Mouse (Mus musculus): ENCODE results near the gene Vdr. TPM values are rescaled to one million over a fixed set of nuclear protein-coding genes. Genes with fewer than 3 reads are reported as not detected.

The Vdr gene
- total and polyA plus RNA-seq, 3 experiments: 1.1 to 2.3 (median 2.0) TPM

DNA sequence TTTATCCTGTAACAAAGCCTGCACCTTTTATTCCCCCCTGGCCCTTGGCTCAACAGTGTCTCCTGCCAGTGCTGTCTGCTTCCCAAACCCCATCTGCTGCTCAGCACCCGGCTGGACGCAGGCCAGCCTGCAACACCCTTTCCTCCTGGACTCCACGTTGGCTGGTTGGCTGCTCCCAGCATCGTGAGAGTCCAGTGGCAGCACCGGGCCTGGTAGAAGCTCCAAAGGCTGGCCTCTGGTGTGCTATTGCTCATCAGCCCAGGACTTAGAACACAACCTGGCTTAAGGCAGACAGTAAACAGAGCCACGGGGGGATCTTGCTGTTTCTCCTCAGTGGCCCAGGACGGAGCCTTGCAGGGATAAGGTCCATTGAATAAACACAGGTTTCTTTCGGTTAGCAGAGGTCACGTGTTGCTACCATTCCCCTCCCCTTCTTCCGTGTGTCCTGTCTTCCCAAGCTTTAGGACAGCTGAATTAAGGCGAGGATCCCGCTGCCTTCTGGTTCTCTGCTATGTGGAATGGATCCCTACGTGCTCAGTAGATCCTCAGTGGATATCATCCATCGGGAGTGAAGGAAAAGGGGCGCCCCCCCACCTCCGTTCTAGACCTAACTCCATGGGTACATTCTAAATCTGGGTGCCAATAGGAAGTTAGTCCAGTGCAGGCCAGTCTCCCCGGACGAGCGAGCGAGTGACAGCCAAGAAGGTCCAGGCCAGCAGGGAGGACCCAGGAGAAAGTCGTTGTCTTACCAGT lies 96.8 kb downstream of the Vdr start:
- intact Hi-C loops (cut with DNase I): loop anchor here (1.0 kb wide), 1 partner anchor 11 kb away; no protein-coding TSS in a partner anchor
- no peak for TF ChIP-seq POLR2A (IDR thresholded peaks at IDR 0.05; ENCODE audit: insufficient read depth, low read depth, low read length)
- TF ChIP-seq EP300 (IDR thresholded peaks at IDR 0.05; ENCODE audit: insufficient read depth, low read depth, low read length): no peak
- TF ChIP-seq CTCF (IDR thresholded peaks at IDR 0.05): no peak
- Histone ChIP-seq H3K27me3 (ENCODE audit: control insufficient read depth, insufficient read depth, low read length) (no peaks in the 10 kb centered on the region), H3K9ac (ENCODE audit: low read depth, low read length) (peak overlapping the region; percentile 2), H3K27ac (peak overlapping the region; percentile 89), H3K36me3 (ENCODE audit: control insufficient read depth, insufficient read depth, low read length) (peaks cover 20% of the 10 kb centered on the region), H3K4me1 (ENCODE audit: control insufficient read depth, insufficient read depth, low read length) (peaks cover 48% of the 10 kb centered on the region), H3K4me3 (no peak overlapping the region), H3K79me2 (replicated peaks; ENCODE audit: control insufficient read depth, insufficient read depth, low read length) (peaks cover 8% of the 10 kb centered on the region)
- 28% methylated on average over 21 of the region's 21 CpGs for WGBS
- DNase-seq: peak; percentile 73 to 81

DNA sequence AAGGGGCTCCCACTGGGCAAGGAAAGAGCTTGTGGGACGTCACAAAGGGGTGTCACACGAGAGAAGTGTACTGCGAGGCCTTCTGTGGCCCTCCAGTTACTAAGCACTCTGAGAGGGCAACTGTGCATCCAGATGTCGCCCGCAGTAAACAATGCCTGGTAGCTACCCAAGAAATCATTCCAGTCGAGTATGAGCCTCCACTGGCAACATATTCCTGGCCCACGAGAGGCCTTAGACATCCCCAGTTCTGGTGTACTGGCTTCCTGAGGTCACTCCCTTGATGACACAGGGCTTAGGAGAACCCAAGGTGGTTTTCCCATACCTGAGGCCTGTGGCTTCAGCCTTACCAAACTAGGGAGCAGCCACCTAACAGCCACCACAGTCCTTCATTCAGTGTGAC lies 97.6 kb downstream of the Vdr start:
- intact Hi-C loops (cut with DNase I): loop anchor here (1.0 kb wide), 1 partner anchor 11 kb away; no protein-coding TSS in a partner anchor
- 19% methylated on average over 7 of the region's 7 CpGs for WGBS
- peaks cover 20% of the 10 kb centered on the region for H3K36me3 ChIP-seq (ENCODE audit: control insufficient read depth, insufficient read depth, low read length)
- peaks cover 46% of the 10 kb centered on the region for H3K4me1 ChIP-seq (ENCODE audit: control insufficient read depth, insufficient read depth, low read length)
- peak overlapping the region; percentile 2; the same call in 1 of the 2 replicates for H3K9ac ChIP-seq (ENCODE audit: low read depth, low read length)
- no peaks in the 10 kb centered on the region for H3K27me3 ChIP-seq (ENCODE audit: control insufficient read depth, insufficient read depth, low read length)
- no peak overlapping the region for H3K4me3 ChIP-seq
- DNase-seq: no peak
- TF ChIP-seq POLR2A (IDR thresholded peaks at IDR 0.05; ENCODE audit: insufficient read depth, low read depth, low read length): no peak
- peaks cover 6% of the 10 kb centered on the region for H3K79me2 ChIP-seq (replicated peaks; ENCODE audit: control insufficient read depth, insufficient read depth, low read length)
- H3K27ac ChIP-seq: peak overlapping the region; percentile 89

- TF ChIP-seq POLR2A (IDR thresholded peaks at IDR 0.05; ENCODE audit: insufficient read depth, low read depth, low read length): peak; percentile 48; the same call in 1 of the 2 replicates
- no peak for TF ChIP-seq CTCF (IDR thresholded peaks at IDR 0.05)
- peak; percentile 97 for TF ChIP-seq EP300 (IDR thresholded peaks at IDR 0.05; ENCODE audit: insufficient read depth, low read depth, low read length)
- Histone ChIP-seq H3K27me3 (ENCODE audit: control insufficient read depth, insufficient read depth, low read length) (no peaks in the 10 kb centered on the region), H3K4me1 (ENCODE audit: control insufficient read depth, insufficient read depth, low read length) (peaks cover 45% of the 10 kb centered on the region), H3K79me2 (replicated peaks; ENCODE audit: control insufficient read depth, insufficient read depth, low read length) (peaks cover 6% of the 10 kb centered on the region), H3K4me3 (no peak overlapping the region), H3K36me3 (ENCODE audit: control insufficient read depth, insufficient read depth, low read length) (peaks cover 20% of the 10 kb centered on the region), H3K9ac (ENCODE audit: low read depth, low read length) (peak overlapping the region; percentile 51), H3K27ac (peak overlapping the region; percentile 89)
- peak; percentile 78 to 89 for DNase-seq
- 19% methylated on average over 6 of the region's 6 CpGs for WGBS
- intact Hi-C loops (cut with DNase I): no loop called here
Observed at GRCm38 (mm10) chr15:97812126-97812525, 98.3 kb downstream of the Vdr start.

DNA sequence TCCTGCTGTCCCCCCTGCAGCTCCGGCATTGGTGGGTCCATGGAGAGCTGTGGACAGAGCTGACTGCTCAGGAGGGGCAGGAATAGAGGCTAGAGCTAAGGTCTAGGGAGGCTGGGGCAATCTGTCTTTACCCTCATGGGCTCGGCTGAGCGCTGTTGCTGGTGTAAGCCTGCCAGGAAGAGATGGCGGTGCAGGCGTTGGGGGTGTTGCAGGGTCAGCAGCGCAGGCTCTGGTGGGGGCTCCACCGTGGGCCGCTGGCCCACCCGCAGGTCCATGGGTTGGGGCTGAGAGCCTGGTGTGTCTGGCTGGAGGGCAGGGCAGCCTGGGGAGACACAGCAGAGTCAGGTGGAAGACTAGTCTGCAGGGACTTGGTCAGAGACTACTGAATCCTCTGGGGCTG lies 99.1 kb downstream of the Vdr start:
- H3K4me1 ChIP-seq (ENCODE audit: control insufficient read depth, insufficient read depth, low read length): peaks cover 42% of the 10 kb centered on the region
- TF ChIP-seq POLR2A (IDR thresholded peaks at IDR 0.05; ENCODE audit: insufficient read depth, low read depth, low read length) (no peak), EP300 (IDR thresholded peaks at IDR 0.05; ENCODE audit: insufficient read depth, low read depth, low read length) (no peak), CTCF (IDR thresholded peaks at IDR 0.05) (no peak)
- H3K27ac ChIP-seq: peak overlapping the region; percentile 89
- peaks cover 6% of the 10 kb centered on the region for H3K79me2 ChIP-seq (replicated peaks; ENCODE audit: control insufficient read depth, insufficient read depth, low read length)
- 72% methylated on average over 9 of the region's 9 CpGs for WGBS
- peaks cover 20% of the 10 kb centered on the region for H3K36me3 ChIP-seq (ENCODE audit: control insufficient read depth, insufficient read depth, low read length)
- intact Hi-C loops (cut with DNase I): loop anchor here (2.0 kb wide), 1 partner anchor 29 kb away; no protein-coding TSS in a partner anchor
- no peak overlapping the region for H3K9ac ChIP-seq (ENCODE audit: low read depth, low read length)
- H3K4me3 ChIP-seq: no peak overlapping the region
- no peak for DNase-seq
- no peaks in the 10 kb centered on the region for H3K27me3 ChIP-seq (ENCODE audit: control insufficient read depth, insufficient read depth, low read length)

- Histone ChIP-seq H3K27me3 (ENCODE audit: control insufficient read depth, insufficient read depth, low read length) (no peaks in the 10 kb centered on the region), H3K4me3 (no peak overlapping the region), H3K9ac (ENCODE audit: low read depth, low read length) (no peak overlapping the region), H3K4me1 (ENCODE audit: control insufficient read depth, insufficient read depth, low read length) (peaks cover 40% of the 10 kb centered on the region), H3K79me2 (replicated peaks; ENCODE audit: control insufficient read depth, insufficient read depth, low read length) (peaks cover 6% of the 10 kb centered on the region), H3K27ac (no peak overlapping the region), H3K36me3 (ENCODE audit: control insufficient read depth, insufficient read depth, low read length) (peaks cover 16% of the 10 kb centered on the region)
- 82% methylated on average over 5 of the region's 5 CpGs for WGBS
- no peak for DNase-seq
- TF ChIP-seq EP300 (IDR thresholded peaks at IDR 0.05; ENCODE audit: insufficient read depth, low read depth, low read length) (no peak), POLR2A (IDR thresholded peaks at IDR 0.05; ENCODE audit: insufficient read depth, low read depth, low read length) (no peak), CTCF (IDR thresholded peaks at IDR 0.05) (no peak)
- intact Hi-C loops (cut with DNase I): loop anchor here (1.0 to 2.0 kb wide), 2 partner anchors 30 to 39 kb away; no protein-coding TSS in a partner anchor
Observed at GRCm38 (mm10) chr15:97810399-97810798, 100.0 kb downstream of the Vdr start.

DNA sequence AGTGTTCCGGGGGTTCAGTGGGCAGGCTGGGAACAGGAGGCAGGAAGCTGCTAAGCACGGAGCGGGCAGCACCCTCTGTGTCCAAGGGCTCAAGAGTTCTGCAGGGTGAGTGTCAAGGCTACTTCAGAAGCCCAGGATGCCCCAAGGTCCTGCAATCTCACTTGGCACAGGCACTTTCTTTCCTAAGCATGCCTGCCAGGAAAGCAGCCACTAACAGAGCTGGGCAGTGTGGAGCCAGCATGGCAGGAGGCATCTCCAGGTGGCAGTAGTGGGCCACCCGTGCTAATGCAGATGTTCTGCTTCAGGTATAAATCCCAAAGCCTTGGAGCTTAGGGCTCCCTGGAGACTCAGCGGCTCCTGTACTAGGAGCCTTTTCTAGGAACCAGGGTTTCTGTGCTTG lies 100.5 kb downstream of the Vdr start:
- Histone ChIP-seq H3K4me1 (ENCODE audit: control insufficient read depth, insufficient read depth, low read length) (peaks cover 37% of the 10 kb centered on the region), H3K79me2 (replicated peaks; ENCODE audit: control insufficient read depth, insufficient read depth, low read length) (peaks cover 6% of the 10 kb centered on the region), H3K4me3 (no peak overlapping the region), H3K27ac (no peak overlapping the region), H3K27me3 (ENCODE audit: control insufficient read depth, insufficient read depth, low read length) (no peaks in the 10 kb centered on the region), H3K9ac (ENCODE audit: low read depth, low read length) (no peak overlapping the region), H3K36me3 (ENCODE audit: control insufficient read depth, insufficient read depth, low read length) (peaks cover 13% of the 10 kb centered on the region)
- peak in 1 of 2 experiments; percentile 58 for DNase-seq
- WGBS: 61% methylated on average over 5 of the region's 5 CpGs
- TF ChIP-seq CTCF (IDR thresholded peaks at IDR 0.05) (peak; percentile 78), EP300 (IDR thresholded peaks at IDR 0.05; ENCODE audit: insufficient read depth, low read depth, low read length) (peak; percentile 47; the same call in 1 of the 2 replicates), POLR2A (IDR thresholded peaks at IDR 0.05; ENCODE audit: insufficient read depth, low read depth, low read length) (no peak)
- intact Hi-C loops (cut with DNase I): loop anchor here (1.0 to 2.0 kb wide), 2 partner anchors 31 to 39 kb away; no protein-coding TSS in a partner anchor

Data from heart, adult 2 months (tissue).